Mouse (Mus musculus) frontal cortex, postnatal 14 days (tissue): ENCODE data around the gene Ero1lb.

Experiments used
- DNase-seq, 2 experiments: peaks; one replicate each; pipeline ENCODE4 v3.0.0; 2022; ENCODE audit warnings: low spot score in 2 of 2

The Ero1lb gene

DNA sequence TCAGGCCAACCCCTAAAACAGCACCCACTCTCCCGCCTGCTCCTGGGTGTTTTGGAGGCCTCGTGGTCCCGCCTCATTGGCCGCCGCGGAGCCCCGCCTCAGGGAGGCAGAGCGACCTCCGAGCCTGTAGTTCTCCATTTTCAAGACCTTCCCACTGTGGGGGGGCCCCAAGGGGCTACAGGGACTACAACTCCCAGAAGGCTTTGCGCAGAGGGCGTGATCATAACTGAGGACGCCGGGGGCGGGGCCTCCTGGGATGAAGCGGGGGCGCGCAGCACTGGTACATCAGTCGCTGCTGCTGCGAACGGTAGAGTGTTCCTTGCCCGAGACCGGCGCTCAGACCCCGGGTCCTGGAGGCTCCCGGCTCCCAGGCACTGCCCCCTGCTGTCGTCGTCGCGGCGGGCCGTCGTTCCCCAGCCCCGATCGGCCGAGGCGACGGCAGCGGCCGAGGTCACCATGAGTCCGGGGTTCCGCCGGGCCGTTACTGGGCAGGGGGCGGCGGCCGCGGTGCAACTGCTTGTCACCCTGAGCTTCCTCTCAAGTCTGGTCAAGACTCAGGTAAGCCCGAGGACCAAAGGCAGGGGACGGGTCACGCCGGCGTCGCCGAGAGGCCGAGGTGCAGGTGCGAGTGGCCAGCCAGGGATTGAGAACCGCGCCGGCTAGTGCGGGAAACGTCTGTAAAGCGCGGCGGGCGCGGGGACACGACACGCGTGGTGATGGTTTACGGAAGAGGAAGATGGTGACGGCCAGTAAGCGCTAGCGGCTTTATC lies at the start of gene Ero1lb:
Gene Ero1lb (plus strand): TSS at position 254 of the 770 bp plus-strand sequence.
- DNase-seq = peak; percentile 98 to 99

DNA sequence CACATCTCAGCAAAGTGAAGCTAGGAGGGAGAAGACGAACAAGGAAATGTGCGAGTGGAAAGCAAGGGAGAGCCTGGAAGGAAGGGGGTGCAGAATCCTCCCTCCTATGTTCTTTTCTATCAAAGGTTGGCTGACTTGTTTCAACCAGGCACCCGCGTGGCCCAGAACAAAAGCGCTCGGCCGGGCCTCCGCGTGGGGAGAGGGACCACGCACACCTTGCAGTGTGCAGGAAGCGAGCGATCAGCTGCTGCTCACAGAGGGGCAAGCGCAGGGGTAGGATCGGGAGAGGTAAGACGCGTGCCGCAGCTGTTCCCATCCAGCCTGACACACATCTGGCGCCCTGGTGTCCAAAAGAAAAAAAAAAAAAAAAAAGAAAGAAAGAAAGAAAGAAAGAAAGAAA lies 46.3 kb upstream of the Ero1lb start:
- no peak for DNase-seq

DNA sequence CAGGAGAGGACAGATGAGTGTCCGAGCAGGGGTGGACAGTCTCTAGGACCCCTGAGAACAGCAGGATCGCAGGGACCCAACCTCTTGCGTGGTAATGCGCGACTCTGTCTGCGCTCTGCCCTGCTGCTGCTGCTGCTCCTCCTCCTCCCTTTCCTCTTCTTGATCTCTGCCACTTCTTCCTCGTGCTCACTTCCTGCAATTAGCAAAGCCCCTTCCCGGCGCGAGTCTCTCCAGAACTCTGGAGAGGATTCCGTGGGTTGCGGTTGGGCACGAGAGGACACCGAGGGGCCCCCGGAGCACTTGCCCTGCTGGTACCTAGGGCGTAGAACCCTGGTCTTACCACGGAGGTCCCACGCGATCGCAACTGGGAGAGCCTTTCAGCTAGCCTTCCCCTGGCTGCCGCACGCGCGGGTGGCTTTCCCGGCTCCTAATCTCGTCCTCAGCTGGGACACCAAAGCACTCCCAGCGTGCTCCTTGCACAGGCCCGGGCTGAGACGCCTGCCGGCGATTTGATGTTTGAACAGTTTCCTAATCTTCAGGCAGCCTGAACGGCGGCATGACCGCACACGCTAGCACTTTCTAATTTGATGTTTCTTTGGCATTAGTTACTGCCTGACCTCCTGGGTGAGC lies 45.6 kb upstream of the Ero1lb start, which contains the start of gene Edaradd:
Gene Edaradd (minus strand): TSS at position 484 of the 630 bp plus-strand sequence.
- DNase-seq = peak in 1 of 2 experiments; percentile 29

DNA sequence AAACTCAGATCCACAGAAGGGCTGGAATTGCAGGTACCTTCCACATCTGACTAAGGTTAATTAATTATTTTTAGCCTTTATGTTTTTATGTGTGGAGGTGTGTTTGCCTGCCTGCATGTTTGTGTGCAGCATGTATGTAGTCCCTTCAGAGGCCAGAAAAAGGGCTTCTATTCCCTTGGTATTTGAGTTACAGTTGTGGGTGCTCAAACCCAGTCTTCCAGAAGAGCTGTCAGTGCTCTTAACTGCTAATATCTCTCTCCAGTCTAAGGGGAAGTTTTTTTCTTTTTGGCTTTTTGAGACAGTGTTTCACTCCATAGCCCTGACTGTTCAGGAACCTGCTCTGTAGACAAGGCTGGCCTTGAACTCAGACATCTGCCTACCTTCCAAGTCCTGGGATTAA lies 43.3 kb upstream of the Ero1lb start:
- DNase-seq = no peak

DNA sequence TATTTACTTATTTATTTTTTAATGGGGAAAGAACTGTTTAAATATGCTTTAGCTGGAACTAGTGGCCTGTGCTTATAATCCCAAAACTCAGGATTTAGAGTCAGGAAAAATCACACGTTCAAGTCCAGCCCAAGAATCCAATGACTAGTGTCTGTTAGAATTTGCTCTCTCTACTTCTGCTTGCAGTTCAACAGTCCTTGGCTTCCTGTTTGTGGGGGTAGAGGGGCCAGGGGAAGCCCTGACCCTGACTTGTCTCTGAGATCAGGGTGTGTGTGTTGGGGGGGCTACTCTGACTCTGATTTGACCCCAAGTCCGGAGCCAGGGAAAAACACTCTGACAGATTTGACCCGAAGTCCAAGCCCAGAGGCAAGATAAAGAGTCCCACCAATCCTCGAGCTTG lies 40.0 kb upstream of the Ero1lb start:
- no peak for DNase-seq

DNA sequence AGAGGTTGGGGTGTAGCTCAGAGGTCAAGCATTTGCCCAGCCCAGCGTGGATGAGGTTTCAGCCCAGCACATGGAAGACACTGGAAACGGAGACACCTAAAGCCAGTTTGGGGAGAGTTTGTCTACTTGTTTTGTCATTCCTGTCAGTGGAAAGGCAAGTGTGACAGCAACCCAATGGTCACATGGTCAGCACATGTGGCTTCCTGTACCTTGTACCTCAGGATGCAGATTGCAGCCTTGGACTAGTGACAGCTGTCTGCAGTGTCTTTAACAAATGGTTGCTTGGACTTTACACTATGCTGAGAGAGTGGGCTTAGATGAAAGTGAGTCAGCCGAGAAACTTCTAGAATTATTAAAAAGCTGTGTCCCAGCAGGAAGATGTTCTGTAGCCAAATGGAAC lies 31.0 kb upstream of the Ero1lb start:
- no peak for DNase-seq

DNA sequence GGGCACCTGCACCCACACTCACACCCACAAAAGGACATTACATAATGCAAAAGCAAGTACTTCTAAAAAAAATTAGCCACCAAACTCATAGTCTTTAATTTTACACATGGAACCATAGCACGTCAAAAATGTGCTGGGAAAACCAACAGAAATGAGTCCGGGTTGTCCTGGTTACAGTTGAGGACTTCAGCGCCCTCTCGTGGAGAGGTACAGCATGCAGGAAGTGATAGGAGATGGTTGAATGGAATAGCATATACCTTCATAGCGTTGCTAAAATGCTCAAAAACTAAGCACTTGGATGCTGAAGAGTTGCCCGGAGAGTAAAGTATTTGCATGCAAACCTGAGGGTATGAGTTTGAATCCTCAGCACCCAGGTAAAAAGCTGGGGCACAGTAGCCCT lies 27.7 kb upstream of the Ero1lb start:
- peak in 1 of 2 experiments; percentile 21 for DNase-seq

DNA sequence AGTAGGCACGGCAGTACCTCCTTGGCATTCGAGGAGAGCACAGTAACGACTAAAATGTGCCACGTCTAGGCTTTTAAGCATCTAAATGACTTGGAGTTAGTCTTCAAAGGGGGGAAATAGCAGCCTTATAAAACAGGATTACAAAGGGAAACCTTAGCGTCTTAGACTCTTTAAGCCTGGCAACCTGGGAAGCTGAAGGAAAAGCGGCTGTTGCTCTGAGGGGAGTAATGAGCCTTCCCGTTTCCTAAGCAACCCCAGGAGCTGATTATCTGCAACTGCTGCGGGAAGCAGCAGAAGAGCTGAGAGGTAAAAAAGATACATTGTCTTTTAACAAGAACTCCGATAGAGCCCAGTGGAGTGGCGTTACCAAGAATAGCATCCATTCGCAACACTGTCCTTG lies 26.0 kb upstream of the Ero1lb start:
- DNase-seq = peak in 1 of 2 experiments; percentile 9

DNA sequence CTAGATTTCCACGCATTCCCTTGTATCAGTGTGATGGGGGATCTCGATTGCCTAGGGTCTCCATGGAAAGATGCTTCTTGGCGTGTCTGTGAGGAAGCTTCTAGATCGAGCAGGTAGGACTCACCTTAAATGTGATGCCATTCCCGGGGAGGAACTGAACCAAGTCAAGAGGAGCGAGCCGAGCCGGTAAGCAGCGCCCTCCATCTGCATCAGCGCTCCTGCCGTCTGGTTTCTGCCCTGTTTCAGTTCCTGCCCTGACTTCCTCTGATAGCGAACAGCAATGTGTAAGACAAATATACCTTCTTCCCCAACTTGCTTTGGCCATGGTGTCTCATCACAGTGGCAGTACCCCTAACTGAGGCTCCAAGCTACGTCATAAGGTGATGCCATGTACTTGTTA lies 25.6 kb upstream of the Ero1lb start:
- DNase-seq = no peak

DNA sequence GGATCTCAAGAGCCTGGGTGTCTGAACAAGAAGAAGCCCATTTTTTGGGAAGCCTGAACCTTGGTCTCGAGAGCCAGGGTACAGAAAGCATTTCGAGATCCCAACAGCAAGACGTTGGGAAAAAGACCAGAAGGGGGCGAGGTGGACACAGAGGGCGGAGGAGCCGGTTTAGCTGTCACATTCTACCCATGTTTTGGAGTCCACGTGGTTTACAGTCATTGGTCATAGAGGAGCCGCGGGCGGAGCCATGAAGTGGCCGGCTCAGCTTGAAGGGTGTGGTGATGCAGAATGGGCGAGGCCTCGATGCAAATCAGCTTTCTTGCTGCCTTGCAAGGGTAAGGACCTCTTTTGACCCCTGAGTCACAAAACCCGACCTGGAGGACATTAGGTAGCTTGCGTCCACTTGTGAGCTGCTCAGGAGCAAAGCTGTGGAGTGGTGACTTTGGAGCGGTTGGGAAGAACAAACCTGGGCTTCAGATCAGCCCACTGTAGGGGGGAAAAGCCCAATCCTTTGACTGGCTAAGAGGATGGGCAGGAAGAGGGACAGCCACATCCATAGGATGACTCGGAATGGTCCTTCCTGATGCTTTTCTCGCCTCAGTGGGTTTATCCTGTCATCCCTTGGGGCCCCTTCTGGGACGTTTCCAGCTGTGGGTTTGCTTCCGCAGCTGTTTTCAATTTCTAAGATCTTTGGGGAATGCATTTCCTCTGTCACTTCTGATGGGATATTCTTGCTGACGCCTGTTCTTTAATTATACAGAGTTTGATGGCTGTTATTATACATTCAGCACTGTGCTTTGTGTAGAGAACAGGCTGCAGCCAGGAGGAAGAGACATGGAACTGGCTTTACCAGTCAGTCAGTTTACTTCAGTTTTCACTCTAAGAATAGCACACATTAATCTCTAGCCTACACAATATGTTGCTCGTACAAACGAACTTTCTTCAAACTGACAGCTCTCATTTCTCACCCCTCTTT lies 23.4 kb upstream of the Ero1lb start:
- peak in 1 of 2 experiments; percentile 16 for DNase-seq

DNA sequence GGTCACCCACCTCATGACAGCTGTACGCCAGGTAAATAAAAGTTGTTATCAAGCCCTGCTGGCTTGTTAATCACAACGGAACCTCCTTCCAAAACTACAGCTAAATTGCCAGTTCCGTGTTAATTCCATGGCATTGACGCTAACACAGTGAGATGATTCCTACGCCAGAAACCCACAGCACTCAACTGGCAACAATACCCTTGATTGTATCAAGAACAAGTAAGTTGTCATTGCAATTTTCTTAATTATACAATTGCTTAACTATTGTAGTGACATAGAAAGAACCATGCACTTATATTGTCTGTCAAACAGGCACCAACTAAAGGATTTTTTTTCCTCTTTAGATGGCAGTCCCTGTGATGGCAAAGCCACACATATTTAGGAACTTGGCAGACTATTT lies 22.4 kb upstream of the Ero1lb start:
- DNase-seq = no peak

DNA sequence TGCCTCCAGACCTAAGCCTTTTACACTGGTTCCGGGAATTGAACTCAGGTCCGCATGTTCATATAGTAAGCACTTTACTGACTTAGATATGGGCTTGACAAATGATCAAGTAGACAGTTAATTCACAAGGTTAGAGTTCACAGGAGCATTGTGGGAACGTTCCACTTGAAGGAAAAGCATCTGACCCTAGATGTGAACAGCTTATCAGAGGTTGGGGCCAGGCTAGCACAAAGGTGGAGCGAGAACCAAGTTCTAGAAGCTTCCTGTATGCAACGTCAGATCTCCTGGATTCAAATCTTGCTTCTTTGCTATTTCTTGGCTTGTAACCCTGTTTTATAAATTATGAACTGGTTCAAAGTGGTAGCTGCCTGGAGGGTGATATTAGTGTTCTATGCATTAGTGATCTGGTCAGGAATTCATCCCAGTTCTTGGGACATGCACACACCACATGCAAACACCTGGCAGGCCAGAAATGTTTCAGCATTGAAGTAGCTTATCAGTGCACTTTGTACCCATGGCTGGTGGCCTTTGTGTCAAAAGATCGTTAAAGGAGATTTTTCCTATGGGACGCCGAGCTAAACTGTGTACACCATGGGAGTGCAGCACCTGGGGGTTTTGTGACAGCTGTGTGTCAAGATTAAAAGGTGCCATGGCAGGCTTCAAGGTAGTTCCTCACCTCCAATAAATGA lies 21.6 kb upstream of the Ero1lb start:
- no peak for DNase-seq

DNA sequence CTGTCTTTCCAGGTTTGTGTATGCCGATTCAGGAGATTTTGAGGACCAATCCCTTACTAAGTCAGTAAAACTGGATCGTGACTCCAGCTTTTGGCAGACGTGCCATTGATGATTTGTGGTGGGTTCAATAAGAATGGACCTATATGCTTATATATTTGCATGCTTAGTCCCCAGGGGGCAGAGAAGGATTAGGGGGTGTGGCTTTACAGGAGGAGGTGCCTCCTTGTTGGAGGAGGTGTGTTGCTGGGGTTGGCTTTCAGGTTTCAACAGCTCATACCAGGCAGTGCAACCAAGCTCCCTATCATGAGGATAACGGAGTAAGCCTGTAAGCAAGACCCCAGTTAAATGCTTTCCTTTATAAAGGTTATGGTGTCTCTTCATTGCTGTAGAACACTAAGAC lies 11.5 kb upstream of the Ero1lb start:
- DNase-seq = no peak

DNA sequence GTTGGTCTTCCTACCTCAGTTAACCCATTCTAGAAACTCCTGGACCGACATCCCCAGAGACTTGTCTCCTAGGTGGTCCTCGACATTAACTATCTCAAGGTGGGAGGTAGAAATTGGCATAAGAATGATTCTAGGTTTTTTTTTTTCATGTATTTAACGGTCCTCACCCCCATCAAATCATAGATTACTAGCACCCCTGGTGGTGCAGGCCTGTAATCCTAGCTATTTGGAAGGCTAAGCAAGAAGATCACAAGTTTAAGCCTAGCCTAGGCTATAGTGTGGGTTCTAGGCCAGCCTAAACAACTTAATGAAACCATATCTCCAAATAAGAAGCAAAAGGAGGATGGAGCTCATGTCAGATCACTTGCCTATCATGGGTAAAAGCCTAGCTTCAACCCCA lies 6.6 kb upstream of the Ero1lb start:
- DNase-seq = no peak

DNA sequence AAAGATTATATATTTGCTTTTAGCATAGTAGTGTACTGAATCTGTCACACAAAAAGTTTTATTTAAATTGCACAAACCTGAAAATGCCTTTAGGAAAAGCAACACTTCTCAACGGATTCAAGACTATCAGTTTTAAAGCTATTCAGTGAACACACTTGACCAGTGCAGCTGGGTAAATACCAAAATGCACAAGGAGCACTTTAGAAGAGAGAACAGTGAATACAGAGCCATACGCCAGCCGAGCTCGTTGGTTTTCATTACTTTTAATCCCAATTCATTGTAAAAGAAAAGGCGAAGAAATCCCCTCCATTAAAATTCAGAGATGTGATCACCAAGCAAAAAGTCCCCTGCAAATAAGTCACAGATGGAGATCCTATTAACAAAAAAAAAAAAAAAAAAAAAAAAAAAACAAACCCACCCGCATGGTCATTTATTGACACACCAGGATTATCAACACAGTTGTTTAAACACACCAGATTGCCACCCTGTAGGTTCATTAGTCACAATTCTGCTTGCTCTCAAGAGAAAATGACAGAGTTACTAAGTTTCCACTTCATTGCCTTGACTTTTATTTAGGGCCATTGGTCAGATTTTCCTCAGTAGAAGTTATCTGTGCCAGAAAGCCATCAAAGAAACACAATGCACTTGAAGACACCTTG lies 6.1 kb upstream of the Ero1lb start:
- no peak for DNase-seq

DNA sequence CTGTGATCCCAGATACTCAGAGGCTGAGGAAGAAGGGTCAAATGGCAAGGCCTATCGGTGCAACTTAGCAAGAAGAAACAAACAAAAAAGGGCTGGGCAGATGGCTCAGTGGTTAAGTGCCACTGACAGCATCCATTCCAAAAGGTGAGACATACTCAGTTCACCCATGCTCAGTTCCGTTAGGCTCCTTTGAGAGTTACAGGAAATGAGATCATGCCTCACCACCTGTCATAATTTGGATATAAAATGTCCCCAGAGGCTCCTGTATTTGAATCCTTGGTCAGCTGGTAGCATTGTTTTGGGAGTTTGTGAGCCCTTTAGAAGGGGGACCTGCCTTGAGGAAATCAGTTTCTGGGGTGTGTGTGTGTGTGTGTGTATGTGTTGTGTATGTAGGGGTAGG lies 3.9 kb upstream of the Ero1lb start:
- DNase-seq = no peak

DNA sequence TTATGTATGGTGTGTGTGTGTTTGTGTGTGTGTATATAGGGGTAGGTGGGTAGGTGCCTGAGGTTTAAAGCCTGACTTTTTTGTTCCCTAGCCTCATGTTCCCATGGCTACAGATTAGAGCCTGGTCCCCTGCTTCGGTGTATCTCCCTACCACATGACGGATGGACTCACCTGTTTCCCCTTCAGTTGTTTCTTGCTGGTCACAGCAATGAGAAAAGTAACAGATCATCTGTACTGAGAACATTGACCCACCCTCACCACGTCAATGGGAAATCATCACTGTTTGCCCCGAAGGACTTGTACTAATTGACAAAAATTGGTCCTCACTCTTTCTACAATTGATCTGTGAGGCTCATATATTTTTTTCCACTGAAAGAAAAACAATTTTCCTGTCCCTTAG lies 3.4 kb upstream of the Ero1lb start:
- DNase-seq = no peak

DNA sequence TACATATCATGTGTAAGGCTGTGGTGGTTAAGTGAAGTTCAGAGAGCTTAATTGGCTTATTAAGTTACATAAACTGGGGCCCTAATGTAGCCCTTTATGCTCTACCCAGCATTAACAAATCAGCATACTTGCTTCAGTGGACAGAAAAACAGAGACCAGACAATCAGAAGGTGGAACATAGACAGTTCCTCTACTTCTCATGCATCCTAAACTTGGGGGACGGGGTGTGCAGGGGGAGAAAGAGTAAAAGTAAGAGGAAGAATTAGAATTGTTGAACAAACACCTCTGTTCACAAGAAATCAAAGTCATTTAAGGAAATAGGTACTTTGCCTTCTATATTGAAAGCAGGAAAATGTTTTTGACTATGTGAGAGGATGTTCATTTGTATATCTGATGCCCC lies 2.3 kb downstream of the Ero1lb start:
- DNase-seq = no peak

DNA sequence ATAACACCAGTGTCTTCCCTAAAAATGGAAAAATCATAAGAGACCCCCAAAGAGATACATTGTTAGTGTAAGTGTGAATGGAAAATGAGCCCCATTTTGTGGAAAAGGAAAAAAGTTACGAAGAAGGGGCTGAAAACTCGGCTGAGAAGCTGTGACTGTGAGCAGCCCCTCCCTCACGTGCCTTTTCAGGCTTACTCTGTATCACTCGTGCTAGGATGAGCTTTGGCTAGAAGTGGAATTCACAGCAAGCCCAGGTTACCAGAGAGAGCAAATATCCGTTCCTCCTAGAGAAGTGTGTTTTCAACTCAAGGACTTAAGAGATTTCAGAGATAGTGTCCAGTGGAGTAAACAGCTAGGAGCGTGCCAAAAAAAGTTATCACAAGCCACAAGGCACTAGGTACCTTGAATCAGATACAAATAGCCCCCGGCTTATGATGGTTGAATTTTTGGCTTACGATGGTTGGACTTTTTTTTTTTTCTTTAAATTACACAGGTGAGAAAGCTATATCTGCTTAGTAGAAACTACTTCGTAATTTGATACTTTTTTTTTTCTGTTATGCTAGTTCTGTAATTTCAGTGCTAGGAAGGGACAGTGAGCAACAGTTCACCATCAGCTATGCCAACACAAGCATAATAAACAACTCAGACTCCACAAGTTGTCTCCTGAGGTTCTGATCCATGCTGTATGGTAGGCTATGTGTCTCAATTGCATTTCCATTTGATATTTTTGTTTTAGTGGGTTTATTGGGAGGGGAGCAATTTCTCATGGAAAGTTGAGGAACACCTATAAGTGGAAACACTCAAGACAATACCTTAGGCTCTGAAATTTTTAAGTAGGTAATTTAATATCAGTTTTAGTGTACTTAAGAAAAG lies 3.2 kb downstream of the Ero1lb start:
- no peak for DNase-seq

DNA sequence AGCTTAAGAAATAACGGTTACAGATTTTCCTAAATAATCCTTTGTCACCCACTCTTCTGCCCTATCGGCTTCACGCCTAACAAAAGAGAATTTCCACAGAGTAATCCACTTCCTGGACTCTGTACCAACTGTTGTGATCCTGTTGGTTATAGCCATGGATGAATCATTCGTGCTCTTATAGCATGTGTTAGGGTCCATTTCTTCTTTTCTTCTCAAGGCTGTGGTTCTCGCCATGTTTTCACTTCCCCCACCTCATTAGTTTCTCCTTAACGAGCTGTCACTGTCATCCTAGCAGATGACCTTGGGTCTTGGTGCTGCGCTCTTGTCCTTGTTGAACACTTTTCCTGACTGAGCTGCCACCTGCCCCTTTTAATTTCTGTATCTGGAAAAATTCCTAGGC lies 4.1 kb downstream of the Ero1lb start:
- DNase-seq = no peak
